Mouse (Mus musculus) myocyte (in vitro differentiated cells): ENCODE data around the gene Commd6.

Experiments
- CEBPB ChIP-seq: IDR thresholded peaks from 2 replicates; pipeline ENCODE4 v1.6.1; 2011; ENCODE audit warnings: mild to moderate bottlenecking, moderate library complexity; ENCODE audit not compliant: poor library complexity, insufficient read depth, severe bottlenecking
- MAX ChIP-seq: IDR thresholded peaks from one replicate; pipeline ENCODE4 v1.6.1; 2011; ENCODE audit warnings: low read depth, mild to moderate bottlenecking, control low read depth
- MYOD1 ChIP-seq, 3 experiments: IDR thresholded peaks; one replicate each; pipeline ENCODE4 v1.6.1; 2011; ENCODE audit warnings: control low read depth in 2 of 3, low read depth in 2 of 3, mild to moderate bottlenecking in 2 of 3, moderate library complexity in 1 of 3; ENCODE audit not compliant: insufficient read length in 2 of 3, control insufficient read depth in 1 of 3
- MYOG ChIP-seq, 3 experiments: IDR thresholded peaks; one replicate each; pipeline ENCODE4 v1.6.1; 2011; ENCODE audit warnings: control low read depth in 2 of 3, low read depth in 2 of 3, mild to moderate bottlenecking in 2 of 3; ENCODE audit not compliant: insufficient read length in 2 of 3, control insufficient read depth in 1 of 3, insufficient read depth in 1 of 3
- POLR2A ChIP-seq: IDR thresholded peaks from one replicate; pipeline ENCODE4 v1.6.1; 2011; ENCODE audit warnings: low read depth, mild to moderate bottlenecking, control low read depth, moderate library complexity; ENCODE audit not compliant: insufficient read length
- POLR2AphosphoS2 ChIP-seq: IDR thresholded peaks from one replicate; pipeline ENCODE4 v1.6.1; 2011; ENCODE audit warnings: low read depth, control low read depth; ENCODE audit not compliant: insufficient read length

GRCm38 (mm10) chr14:101594001-101594400, 46.5 kb downstream of the Commd6 start:
- TF ChIP-seq CEBPB (no peak), POLR2A (no peak), MYOG (IDR thresholded peaks at IDR 0.05; ENCODE audit: control insufficient read depth in 1 of 3, insufficient read depth in 1 of 3, insufficient read length in 2 of 3, low read depth in 2 of 3) (no peak), MYOD1 (IDR thresholded peaks at IDR 0.05; ENCODE audit: control insufficient read depth in 1 of 3, insufficient read length in 2 of 3, low read depth in 2 of 3) (no peak), POLR2AphosphoS2 (no peak), MAX (no peak)
